Mouse (Mus musculus): ENCODE measurements around the gene Zfp991. TPM values are rescaled to one million over a fixed set of nuclear protein-coding genes. Genes with fewer than 3 reads are reported as not detected.
"Not testable (repeated sequence)": the region's sequence is repeated elsewhere in the genome, so short reads cannot be mapped to it uniquely, and the experiment has no call there.

Gene Zfp991
- polyA plus RNA-seq, 2 experiments, result 4.7 to 9.4 TPM

GRCm38 (mm10) chr4:147124400-147125306 is 7.2 kb upstream of the Zfp991 start:
- not testable (repeated sequence) for H3K36me3 ChIP-seq (ENCODE audit: control insufficient read depth, insufficient read depth, low read length); H3K4me1 ChIP-seq (ENCODE audit: control insufficient read depth, insufficient read depth, low read length); H3K27me3 ChIP-seq (ENCODE audit: control insufficient read depth, insufficient read depth, low read length)
- Histone ChIP-seq H3K4me2 (replicated peaks; ENCODE audit: low read depth, low read length, severe bottlenecking) (peak overlapping the region; percentile 76), H3K9me3 (ENCODE audit: control insufficient read depth, low read length) (peaks cover 29% of the 10 kb centered on the region; the same call in 1 of the 2 replicates), H3K4me3 (replicated peaks; ENCODE audit: low read length) (peak overlapping the region; percentile 47), H3K9ac (ENCODE audit: low read depth, low read length, severe bottlenecking) (peak overlapping the region; percentile 81), H3K27ac (replicated peaks; ENCODE audit: low read depth, low read length) (peak overlapping the region; percentile 15; the same call in 1 of the 2 replicates)
- DNase-seq (ENCODE audit: low spot score), result peak; percentile 44
- peak; percentile 95 for ATAC-seq (ENCODE audit: low FRiP score, low read depth)
- 11% methylated on average over 47 of the region's 48 CpGs for WGBS

- ATAC-seq (ENCODE audit: low FRiP score, low read depth); H3K4me1 ChIP-seq (ENCODE audit: control insufficient read depth, insufficient read depth, low read length); H3K27me3 ChIP-seq (ENCODE audit: control insufficient read depth, insufficient read depth, low read length); H3K27ac ChIP-seq (replicated peaks; ENCODE audit: low read depth, low read length); H3K36me3 ChIP-seq (ENCODE audit: control insufficient read depth, insufficient read depth, low read length); DNase-seq (ENCODE audit: low spot score): not testable (repeated sequence)
- H3K4me3 ChIP-seq (replicated peaks; ENCODE audit: low read length), result peak overlapping the region; percentile 47
- peak overlapping the region; percentile 76 for H3K4me2 ChIP-seq (replicated peaks; ENCODE audit: low read depth, low read length, severe bottlenecking)
- whole genome bisulfite sequencing, result 28% methylated on average over 4 of the region's 4 CpGs
- peaks cover 29% of the 10 kb centered on the region; the same call in 1 of the 2 replicates for H3K9me3 ChIP-seq (ENCODE audit: control insufficient read depth, low read length)
- H3K9ac ChIP-seq (ENCODE audit: low read depth, low read length, severe bottlenecking), result peak overlapping the region; percentile 81
These were observed 6.5 kb upstream of the Zfp991 start for GRCm38 (mm10) chr4:147125326-147125725.

DNA sequence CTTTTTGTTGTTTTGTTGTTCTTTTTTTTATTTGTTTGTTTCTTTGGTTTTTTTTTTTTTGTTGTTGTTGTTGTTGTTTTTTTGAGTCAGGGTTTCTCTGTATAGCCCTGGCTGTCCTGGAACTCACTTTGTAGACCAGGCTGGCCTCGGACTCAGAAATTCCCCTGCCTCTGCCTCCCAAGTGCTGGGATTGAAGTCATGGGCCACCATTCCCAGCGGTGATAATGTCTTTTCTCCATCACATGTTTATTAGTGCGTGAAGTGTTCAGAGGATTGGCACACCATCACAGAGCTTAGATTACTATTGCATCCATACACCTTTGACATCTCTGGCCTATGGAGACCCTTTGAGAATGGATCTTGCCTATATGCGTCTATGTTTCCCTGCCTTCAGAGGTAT is 6.0 kb upstream of the Zfp991 start:
- not testable (repeated sequence) for H3K4me2 ChIP-seq (replicated peaks; ENCODE audit: low read depth, low read length, severe bottlenecking); H3K9ac ChIP-seq (ENCODE audit: low read depth, low read length, severe bottlenecking); H3K27ac ChIP-seq (replicated peaks; ENCODE audit: low read depth, low read length); H3K27me3 ChIP-seq (ENCODE audit: control insufficient read depth, insufficient read depth, low read length); H3K36me3 ChIP-seq (ENCODE audit: control insufficient read depth, insufficient read depth, low read length); ATAC-seq (ENCODE audit: low FRiP score, low read depth); DNase-seq (ENCODE audit: low spot score); H3K4me3 ChIP-seq (replicated peaks; ENCODE audit: low read length); H3K4me1 ChIP-seq (ENCODE audit: control insufficient read depth, insufficient read depth, low read length)
- peaks cover 29% of the 10 kb centered on the region; the same call in 1 of the 2 replicates for H3K9me3 ChIP-seq (ENCODE audit: control insufficient read depth, low read length)
- WGBS, result 84% methylated on average over 4 of the region's 4 CpGs

DNA sequence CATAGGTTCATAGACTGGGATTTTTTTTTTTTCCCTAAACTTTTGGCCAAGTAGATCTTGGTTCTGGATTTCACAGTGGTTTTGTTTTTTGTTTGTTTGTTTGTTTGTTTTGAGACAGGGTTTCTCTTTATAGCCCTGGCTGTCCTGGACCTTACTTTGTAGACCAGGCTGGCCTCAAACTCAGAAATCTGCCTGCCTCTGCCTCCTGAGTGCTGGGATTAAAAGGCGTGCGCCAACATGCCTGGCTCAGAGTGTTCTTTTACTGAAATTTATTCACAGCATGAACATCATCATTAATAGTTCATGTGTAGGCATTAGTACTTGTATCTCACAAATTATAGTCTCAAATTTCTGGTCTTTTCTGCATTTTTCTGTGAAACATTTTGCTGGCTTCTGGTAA is 5.4 kb upstream of the Zfp991 start:
- not testable (repeated sequence) for ATAC-seq (ENCODE audit: low FRiP score, low read depth); DNase-seq (ENCODE audit: low spot score); H3K27me3 ChIP-seq (ENCODE audit: control insufficient read depth, insufficient read depth, low read length); H3K36me3 ChIP-seq (ENCODE audit: control insufficient read depth, insufficient read depth, low read length); H3K4me1 ChIP-seq (ENCODE audit: control insufficient read depth, insufficient read depth, low read length); H3K4me3 ChIP-seq (replicated peaks; ENCODE audit: low read length); H3K9ac ChIP-seq (ENCODE audit: low read depth, low read length, severe bottlenecking); H3K27ac ChIP-seq (replicated peaks; ENCODE audit: low read depth, low read length); H3K4me2 ChIP-seq (replicated peaks; ENCODE audit: low read depth, low read length, severe bottlenecking)
- peaks cover 29% of the 10 kb centered on the region; the same call in 1 of the 2 replicates for H3K9me3 ChIP-seq (ENCODE audit: control insufficient read depth, low read length)
- WGBS, result 71% methylated on average over 2 of the region's 2 CpGs

DNA sequence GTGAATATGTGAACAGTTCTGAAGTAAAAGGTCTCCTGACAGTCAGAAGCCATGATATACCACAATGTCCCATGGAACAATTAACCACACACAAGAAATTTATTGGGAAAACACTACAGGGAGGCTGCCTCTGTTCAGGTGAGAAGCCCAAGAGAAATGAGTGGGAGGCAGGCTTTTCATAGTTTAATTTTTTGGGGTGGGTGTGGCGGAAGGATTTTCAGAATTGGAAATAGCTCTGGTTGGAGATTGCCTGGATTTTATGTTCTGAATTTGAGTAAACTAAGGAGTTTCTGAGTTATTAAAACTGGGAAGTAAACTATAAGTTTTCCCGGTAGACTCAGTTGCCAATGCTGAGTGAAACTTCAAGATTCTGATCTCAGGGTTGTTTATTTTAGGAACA is 4.7 kb upstream of the Zfp991 start:
- not testable (repeated sequence) for H3K4me2 ChIP-seq (replicated peaks; ENCODE audit: low read depth, low read length, severe bottlenecking); ATAC-seq (ENCODE audit: low FRiP score, low read depth); H3K4me1 ChIP-seq (ENCODE audit: control insufficient read depth, insufficient read depth, low read length); H3K36me3 ChIP-seq (ENCODE audit: control insufficient read depth, insufficient read depth, low read length); H3K9ac ChIP-seq (ENCODE audit: low read depth, low read length, severe bottlenecking); H3K27ac ChIP-seq (replicated peaks; ENCODE audit: low read depth, low read length); H3K4me3 ChIP-seq (replicated peaks; ENCODE audit: low read length); H3K27me3 ChIP-seq (ENCODE audit: control insufficient read depth, insufficient read depth, low read length); DNase-seq (ENCODE audit: low spot score)
- H3K9me3 ChIP-seq (ENCODE audit: control insufficient read depth, low read length), result peaks cover 28% of the 10 kb centered on the region; the same call in 1 of the 2 replicates
- WGBS, result 81% methylated on average over 2 of the region's 2 CpGs

- not testable (repeated sequence) for ATAC-seq (ENCODE audit: low FRiP score, low read depth); H3K4me2 ChIP-seq (replicated peaks; ENCODE audit: low read depth, low read length, severe bottlenecking); H3K36me3 ChIP-seq (ENCODE audit: control insufficient read depth, insufficient read depth, low read length); H3K27me3 ChIP-seq (ENCODE audit: control insufficient read depth, insufficient read depth, low read length); DNase-seq (ENCODE audit: low spot score); H3K9ac ChIP-seq (ENCODE audit: low read depth, low read length, severe bottlenecking); H3K27ac ChIP-seq (replicated peaks; ENCODE audit: low read depth, low read length); H3K4me3 ChIP-seq (replicated peaks; ENCODE audit: low read length); H3K4me1 ChIP-seq (ENCODE audit: control insufficient read depth, insufficient read depth, low read length)
- peaks cover 21% of the 10 kb centered on the region; the same call in 1 of the 2 replicates for H3K9me3 ChIP-seq (ENCODE audit: control insufficient read depth, low read length)
These were observed 3.7 kb upstream of the Zfp991 start for GRCm38 (mm10) chr4:147128152-147128551.

GRCm38 (mm10) chr4:147133596-147133995 is 1.8 kb downstream of the Zfp991 start:
- not testable (repeated sequence) for H3K9ac ChIP-seq (ENCODE audit: low read depth, low read length, severe bottlenecking); ATAC-seq (ENCODE audit: low FRiP score, low read depth); H3K4me3 ChIP-seq (replicated peaks; ENCODE audit: low read length); H3K4me2 ChIP-seq (replicated peaks; ENCODE audit: low read depth, low read length, severe bottlenecking); H3K36me3 ChIP-seq (ENCODE audit: control insufficient read depth, insufficient read depth, low read length); H3K27me3 ChIP-seq (ENCODE audit: control insufficient read depth, insufficient read depth, low read length); H3K9me3 ChIP-seq (ENCODE audit: control insufficient read depth, low read length); DNase-seq (ENCODE audit: low spot score); H3K4me1 ChIP-seq (ENCODE audit: control insufficient read depth, insufficient read depth, low read length); H3K27ac ChIP-seq (replicated peaks; ENCODE audit: low read depth, low read length)
- 57% methylated on average over 2 of the region's 2 CpGs for WGBS

DNA sequence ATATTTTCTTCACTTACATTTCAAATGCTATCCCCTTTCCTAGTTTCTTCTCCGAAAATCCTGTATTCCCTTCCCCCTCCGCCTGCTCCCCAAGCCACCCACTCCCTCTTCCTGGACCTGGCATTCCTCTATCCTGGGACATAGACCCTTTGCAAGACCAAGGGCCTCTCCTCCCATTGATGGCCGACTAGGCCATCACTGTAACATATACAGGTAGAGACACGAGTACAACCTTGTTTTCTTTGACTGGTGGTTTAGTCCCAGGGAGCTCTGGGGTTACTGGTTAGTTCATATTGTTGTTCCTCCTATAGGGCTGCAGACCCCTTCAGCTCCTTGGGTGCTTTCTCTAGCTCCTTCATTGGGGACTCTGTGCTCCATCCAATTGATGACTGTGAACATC is 9.9 kb downstream of the Zfp991 start:
- not testable (repeated sequence) for H3K4me2 ChIP-seq (replicated peaks; ENCODE audit: low read depth, low read length, severe bottlenecking); ATAC-seq (ENCODE audit: low FRiP score, low read depth); H3K9me3 ChIP-seq (ENCODE audit: control insufficient read depth, low read length); H3K4me3 ChIP-seq (replicated peaks; ENCODE audit: low read length); H3K4me1 ChIP-seq (ENCODE audit: control insufficient read depth, insufficient read depth, low read length); DNase-seq (ENCODE audit: low spot score); H3K27ac ChIP-seq (replicated peaks; ENCODE audit: low read depth, low read length); H3K36me3 ChIP-seq (ENCODE audit: control insufficient read depth, insufficient read depth, low read length); H3K9ac ChIP-seq (ENCODE audit: low read depth, low read length, severe bottlenecking); H3K27me3 ChIP-seq (ENCODE audit: control insufficient read depth, insufficient read depth, low read length)
- WGBS, result 76% methylated on average over 4 of the region's 4 CpGs

Data from limb, embryonic 14.5 days (tissue).